Mouse (Mus musculus) cerebellum, postnatal 25 days (tissue): ENCODE data around the gene Dnajb11.

Experiments
- DNase-seq, 2 experiments: peaks; one replicate each; pipeline ENCODE4 v3.0.0; 2021; ENCODE audit warnings: mixed read lengths in 2 of 2

The Dnajb11 gene

GRCm38 (mm10) chr16:22883441-22883840 lies 25.8 kb downstream of the Dnajb11 start:
- no peak for DNase-seq

GRCm38 (mm10) chr16:22885356-22885755 lies 27.7 kb downstream of the Dnajb11 start:
- DNase-seq = no peak

DNA sequence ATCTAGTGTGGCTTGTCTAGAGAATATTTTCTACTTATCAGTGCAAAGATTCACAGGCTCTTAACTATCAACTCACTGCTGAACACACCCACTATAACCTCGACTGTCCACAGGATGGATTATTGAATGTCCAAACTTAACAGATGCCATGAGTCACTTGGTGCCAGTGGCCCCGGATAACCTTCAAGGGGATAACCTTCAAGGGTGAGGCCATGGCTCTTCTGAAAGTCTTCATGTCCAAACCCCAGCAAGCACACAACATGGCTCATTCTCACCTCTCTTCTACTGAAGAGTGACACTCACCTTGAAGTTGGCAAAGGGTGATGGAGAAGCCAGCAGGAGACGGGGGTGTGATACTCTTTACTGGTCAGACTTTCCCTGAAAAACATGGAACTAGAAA lies 29.1 kb downstream of the Dnajb11 start:
- DNase-seq = no peak

DNA sequence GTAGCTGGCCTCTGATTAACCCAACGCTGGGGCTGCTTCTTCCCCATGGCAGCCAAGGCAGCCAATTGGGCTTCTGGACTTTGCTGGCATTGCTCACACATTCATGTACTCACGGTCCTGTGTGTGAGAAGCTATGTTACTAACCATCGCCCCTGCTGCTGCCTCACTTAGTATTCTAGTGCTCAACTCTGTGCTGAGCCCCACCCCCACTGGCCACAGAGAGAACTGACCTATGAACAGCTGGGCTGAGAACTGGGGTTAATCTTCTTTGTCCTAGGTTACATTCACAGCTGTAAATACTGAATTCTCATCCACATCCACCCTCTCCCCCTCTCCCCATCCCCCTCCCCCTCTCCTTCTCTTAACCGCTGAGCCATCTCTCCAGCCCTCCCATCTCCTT lies 31.2 kb downstream of the Dnajb11 start:
- no peak for DNase-seq

GRCm38 (mm10) chr16:22889716-22890115 lies 32.1 kb downstream of the Dnajb11 start:
- DNase-seq = no peak

GRCm38 (mm10) chr16:22890683-22891510 lies 33.3 kb downstream of the Dnajb11 start, which contains the start of gene Ahsg:
Gene Ahsg (plus strand): TSS chr16:22891277.
- no peak for DNase-seq

GRCm38 (mm10) chr16:22891733-22892154 lies 34.1 kb downstream of the Dnajb11 start:
- no peak for DNase-seq

GRCm38 (mm10) chr16:22894095-22894494 lies 36.5 kb downstream of the Dnajb11 start:
- DNase-seq = no peak

- DNase-seq = no peak
Observed at GRCm38 (mm10) chr16:22896618-22897017, 39.0 kb downstream of the Dnajb11 start.

GRCm38 (mm10) chr16:22899346-22899745 lies 41.7 kb downstream of the Dnajb11 start:
- no peak for DNase-seq

GRCm38 (mm10) chr16:22899866-22900570 lies 42.4 kb downstream of the Dnajb11 start:
- DNase-seq = no peak

DNA sequence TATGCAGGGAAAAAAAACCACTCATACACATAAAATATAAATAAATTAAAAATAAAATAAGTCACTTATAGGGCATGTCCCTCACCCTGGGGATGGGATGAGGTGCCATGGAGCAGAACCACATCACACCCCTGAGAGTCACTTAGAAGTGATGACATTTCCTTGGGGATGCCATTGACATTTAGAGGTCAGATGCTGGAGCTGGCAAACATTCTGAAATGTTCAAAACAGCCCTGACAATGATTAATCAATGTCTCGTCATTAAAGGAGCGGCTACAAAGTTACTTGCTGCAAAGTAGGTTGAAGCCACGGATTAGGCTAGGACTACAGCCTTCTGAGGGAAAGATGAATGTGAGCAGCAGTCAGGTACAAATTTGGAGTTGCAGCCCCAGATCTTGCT lies 43.7 kb downstream of the Dnajb11 start:
- DNase-seq = no peak

GRCm38 (mm10) chr16:22909290-22909689 lies 51.6 kb downstream of the Dnajb11 start:
- no peak for DNase-seq

- DNase-seq = no peak
Observed at GRCm38 (mm10) chr16:22911986-22912385, 54.3 kb downstream of the Dnajb11 start.

DNA sequence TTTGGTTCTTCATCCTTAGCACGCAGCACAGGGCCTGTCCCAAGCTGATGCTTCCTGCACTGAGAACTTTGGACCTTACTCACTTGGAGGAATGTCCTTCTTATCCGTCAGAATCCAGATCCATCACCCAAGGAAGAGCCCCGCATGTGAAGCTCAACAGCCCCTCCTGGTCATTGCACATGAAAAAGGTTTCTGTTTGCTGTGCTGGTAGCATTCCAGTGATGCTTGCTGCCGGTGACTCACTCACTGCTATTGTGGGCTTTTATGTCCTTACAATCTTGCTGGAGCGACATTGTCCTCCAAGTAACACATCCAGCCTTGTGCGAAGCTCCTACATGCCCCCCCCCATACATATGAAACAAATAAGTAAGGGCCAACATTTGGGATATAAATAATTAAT lies 55.2 kb downstream of the Dnajb11 start:
- no peak for DNase-seq

DNA sequence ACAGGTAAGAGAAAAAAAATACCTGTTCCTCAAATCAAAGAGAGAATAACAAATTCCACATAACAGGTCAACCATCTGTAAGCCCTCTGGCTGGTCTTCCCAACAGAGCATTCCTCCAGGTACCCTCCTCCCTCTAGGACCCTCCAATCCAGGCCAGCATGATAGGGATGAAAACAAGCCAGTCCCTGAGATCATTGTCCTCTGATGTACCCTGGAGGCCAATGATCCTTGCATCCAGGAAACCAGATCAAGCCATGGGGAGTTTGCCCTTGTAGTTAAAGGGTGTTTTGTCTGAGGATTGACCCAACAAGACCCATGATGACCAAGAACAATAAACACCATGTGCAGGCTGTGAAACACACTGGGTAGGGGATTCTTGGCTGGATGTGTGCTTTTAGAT lies 56.6 kb downstream of the Dnajb11 start:
- DNase-seq = no peak

DNA sequence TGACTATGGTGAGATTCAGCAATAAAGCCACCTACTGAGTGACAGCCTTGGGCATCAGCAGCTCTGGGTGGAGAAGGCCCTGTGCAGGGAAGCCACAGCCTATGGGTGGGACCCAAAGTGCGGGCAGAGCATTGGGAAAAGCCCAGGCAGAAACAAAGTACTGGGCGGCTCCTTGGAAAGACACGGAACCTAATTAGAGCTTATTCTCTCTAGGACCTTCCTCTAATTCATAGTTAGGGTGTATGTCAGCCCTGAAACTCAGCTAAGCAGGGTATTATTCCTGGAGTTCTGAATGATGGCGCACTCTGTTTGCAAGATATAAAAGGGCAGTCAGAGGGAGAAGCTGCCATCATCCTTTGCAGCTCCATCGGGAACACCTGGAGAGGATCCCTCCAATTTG lies 60.4 kb downstream of the Dnajb11 start, which contains the start of gene Fetub:
Fetub (plus strand) TSS at position 301 of the 400 bp plus-strand sequence.
- DNase-seq = no peak

DNA sequence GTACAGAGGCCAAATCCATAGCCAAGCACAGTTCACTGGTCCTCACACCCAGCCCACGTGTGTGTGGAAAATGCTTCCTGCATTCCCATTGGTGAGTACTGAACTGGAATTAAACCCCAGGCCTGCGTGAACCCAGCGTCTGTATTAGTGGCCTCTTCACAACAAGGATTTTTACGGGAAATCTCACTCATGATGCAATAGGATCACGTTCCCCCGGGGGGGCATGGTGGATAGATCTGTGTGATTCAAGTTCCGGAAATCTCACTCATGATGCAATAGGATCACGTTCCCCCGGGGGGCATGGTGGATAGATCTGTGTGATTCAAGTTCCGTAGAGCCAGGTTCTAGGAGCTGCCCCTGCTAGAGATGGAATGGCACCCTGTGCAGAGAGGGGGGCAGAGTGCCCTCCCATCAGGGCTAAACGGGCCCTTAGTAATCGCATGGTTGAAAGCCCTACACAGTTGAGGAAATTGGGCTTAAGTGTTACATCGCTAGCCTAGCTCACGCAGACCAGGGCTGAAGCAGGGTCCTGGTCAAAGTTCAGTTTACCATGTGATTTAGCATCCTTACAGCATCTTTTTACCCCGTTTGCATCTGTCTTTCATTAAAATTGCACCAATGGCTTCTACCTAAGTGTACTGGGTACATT lies 61.1 kb downstream of the Dnajb11 start:
- no peak for DNase-seq

- DNase-seq = no peak
Observed at GRCm38 (mm10) chr16:22919971-22920854, 62.6 kb downstream of the Dnajb11 start.

DNA sequence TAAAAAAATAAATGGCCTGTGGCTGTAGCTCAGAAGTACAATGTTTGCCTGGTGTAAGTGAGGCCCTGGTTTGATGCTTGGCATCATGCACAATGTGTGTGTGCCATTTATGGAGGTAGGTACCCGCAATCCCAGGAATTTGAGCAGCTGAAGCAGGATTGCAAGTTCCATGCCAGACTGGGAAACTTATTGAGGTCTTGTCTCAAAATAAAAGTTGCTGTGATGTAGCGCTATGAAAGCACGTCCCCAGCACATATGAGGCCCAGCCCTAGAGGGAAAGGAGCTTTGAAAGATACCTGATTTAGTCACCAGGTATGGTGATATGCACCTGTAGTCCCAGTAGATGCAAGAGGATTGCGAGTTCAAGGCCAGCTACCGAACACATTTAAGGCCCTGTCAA lies 64.1 kb downstream of the Dnajb11 start:
- DNase-seq = no peak

GRCm38 (mm10) chr16:22922433-22922832 lies 64.8 kb downstream of the Dnajb11 start:
- DNase-seq = no peak
